Mouse (Mus musculus) Muller cell, postnatal 12 days (primary cell): ENCODE data around the gene Tpd52l1.
"Not testable (repeated sequence)": the region's sequence is repeated elsewhere in the genome, so short reads cannot be mapped to it uniquely, and the experiment has no call there.

Source experiments
- DNase-seq: peaks from one replicate; pipeline ENCODE4 v3.0.0-alpha.2; 2015; ENCODE audit errors: inconsistent ontology term

Gene Tpd52l1

DNA sequence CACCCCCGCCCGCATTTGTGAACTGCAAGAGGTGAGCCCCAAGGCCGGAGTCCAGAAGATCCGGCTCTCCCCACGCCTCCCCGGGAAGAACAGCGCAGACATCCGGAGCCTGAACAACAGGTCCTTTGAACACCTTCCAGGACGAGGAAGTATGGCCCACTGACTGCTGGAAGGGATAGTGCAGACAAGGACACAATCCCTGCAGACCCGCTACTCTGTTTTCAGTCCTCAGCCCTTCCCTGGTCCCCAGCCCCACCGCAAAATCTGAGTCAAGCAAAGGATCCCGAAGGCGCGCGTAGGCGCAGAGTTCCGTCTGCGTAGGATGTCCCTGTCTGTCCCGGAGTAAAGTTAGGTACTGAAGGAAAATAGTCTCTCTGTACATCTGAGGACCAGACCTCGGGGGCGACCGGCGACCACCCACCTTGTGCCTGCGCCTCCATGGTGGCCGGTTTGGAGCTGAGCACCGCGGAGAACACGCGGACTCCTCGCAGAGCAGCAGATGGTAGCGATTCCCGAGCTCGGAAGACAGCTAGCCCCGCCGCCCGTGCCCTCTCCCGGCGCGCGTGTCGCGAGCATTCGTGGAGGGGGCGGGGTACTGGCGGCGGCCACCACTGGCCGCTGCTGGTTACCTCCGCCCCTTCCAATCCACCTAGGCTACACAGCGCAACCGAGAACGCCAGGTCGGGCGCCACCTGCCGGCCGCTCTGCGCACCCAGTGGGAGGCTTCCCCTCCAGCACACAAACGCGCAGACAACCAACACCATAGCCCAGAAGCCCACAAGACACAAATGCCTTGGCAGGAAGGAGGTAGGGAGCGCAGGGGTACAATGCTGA, at the start of gene Tpd52l1:
TSS of gene Tpd52l1 (minus strand) at position 668 of the 834 bp plus-strand sequence.
- peak; percentile 92 for DNase-seq

DNA sequence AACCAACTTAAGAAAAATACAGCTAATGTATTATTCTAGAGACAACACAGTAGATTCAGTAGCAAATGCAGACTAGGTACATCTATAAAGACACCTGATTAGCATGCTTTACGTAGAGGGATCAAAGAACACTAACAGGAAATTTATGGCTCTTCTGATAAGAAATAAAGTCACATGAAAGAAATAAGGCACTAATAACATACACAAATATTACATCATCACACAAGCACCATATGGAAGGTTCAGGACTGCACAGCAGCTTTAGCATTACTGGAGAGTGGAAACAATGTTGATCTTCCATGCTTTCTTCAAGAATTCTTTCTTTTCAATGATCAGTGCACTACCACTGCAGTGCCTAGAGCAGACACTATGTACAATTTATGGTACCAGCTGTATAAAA, 48.5 kb upstream of the Tpd52l1 start:
- no peak for DNase-seq

DNA sequence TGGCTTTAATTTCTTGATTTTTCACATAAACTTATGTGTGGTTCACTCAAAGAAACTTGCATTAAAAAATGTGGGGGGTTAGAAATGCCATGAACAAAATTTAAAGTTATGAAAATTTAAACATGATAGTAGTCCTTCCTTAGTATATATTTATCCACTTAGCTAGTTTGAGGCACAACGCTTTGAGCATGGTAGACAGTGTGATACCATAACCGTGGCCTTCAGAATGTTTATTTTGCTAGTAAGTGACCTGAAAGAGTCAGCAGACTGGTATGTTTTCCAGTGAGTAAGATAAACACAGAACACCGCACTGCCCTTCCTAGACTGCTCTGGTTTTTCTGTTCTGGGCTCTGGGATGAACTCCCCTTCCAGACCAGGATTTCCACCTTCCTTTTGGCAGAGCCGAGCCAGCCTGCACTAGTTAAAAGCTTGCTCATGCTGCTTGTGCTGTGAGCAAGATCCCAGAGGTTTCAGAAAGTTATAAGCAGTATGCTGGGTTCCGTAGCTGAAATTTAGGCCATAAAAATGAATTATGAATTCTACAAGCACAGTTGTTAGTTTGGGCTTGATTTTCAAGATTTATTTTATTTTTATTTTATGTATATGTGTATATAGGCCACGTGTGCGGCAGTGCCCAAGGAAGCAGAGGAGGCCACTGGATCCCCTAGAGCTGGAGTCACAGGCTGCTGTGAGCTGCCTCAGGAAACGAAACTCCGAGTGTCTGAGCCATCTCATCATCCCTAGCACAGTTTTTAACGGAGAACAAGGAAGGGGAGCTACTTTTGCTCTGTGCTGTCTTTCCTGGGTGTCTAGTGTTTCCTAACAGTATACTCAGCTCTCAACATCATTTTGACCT, 21.5 kb upstream of the Tpd52l1 start:
- DNase-seq, result peak; percentile 25

DNA sequence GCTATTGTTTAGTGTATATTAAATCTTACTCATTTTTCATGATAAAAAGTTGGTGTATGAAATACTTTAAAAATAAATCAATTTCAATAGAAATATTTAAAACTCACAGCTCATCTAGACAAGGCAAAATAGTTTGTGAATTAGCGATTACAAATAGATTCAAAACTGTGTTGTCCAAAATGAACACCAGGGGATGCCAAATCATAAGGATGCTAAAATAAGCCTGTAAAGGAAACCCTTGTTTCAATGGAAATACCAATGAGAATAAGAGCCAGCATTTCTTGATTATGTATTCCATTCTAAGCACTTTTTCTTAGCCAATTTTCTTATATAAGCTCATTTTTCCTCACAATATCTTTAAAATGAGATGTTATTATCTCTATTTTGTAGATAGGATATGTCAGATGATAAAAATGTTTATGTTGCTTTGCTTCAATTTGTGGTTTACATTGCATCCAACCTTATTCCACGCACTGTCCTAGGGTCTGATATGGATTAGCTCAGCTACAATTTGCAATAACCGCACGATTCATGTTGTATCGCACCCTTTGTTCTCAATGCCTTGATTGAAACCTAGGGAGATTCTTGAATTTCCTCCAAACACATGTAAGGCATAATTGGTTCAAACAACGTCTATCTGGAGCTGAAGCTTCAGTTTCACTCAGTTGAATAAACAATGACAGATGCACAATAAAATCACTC, 20.2 kb upstream of the Tpd52l1 start:
- peak; percentile 31 for DNase-seq

DNA sequence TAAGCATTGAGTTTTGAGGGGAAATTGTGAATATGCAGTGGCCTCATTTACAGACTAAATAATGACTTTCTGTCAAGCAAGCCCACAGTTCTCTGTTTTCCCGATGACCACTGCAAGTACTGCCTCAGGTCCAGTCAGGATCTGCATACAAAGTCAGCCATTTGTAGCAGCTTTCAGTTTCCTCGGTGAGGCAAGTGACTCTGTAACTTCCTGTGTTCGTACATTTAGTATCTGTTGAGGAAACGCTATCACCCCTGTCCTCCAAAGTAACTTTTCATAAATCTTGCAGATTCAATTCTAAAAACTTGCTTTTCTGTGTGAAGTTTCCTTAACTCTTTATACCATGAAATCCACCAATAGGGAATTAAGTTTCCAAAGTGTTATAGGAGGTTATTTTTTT, 19.7 kb upstream of the Tpd52l1 start:
- DNase-seq, result no peak

DNA sequence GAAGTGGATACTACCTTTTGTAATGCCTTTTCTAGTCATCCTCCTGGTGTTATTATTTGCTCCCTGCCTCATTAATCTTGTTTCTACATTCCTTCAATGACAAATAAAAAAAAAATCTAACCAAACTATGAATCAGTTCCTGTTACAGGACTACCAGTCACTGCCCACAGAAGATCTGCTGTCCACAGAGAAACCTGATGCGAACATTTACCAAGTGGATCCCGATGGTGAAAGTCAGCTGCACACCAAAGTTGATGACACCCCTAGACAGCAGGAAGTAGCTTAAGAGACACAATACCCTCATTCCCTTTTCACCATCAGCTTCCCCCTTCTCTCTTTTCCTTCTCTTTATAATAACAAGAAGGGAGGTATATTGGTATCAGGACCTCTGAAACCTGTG, 17.3 kb upstream of the Tpd52l1 start:
- DNase-seq, result no peak

DNA sequence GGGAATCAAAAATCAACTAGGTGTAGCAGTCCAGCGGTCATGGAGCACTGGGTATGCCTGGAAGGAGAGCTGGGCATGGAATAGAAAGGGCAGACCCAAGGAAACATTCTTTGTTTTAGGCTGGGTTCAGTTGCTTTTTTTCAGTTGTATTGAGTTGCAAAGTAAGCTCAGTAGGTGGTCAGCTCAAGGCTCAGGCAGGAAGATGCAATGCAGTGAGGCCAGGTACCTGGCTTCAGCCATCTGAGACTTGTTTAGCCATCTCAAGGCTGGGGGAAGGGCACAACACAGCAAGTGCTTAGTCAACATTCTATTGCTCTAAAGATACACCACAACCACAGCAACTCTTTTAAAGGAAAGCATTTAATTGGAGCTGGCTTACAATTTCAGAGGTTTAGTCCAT, 11.0 kb upstream of the Tpd52l1 start:
- no peak for DNase-seq

DNA sequence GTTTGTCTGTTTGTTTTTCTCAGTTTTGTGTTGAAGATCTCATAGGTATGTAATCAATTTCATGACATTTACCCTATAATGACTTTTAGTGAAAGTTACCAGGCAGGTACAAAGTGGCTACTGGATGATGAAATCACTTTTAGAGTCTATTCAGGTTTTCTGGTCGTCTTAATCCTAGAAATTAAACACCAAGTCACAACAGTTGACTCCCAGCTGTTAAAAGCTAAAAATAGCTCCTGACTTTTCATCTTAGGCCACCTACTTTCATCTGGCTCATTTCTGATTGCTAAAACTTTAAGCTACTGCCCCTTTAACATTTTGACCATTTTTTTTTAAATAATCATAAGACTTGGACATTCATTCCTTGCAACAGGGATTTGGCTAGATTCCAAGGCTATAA, 1.3 kb upstream of the Tpd52l1 start:
- no peak for DNase-seq

DNA sequence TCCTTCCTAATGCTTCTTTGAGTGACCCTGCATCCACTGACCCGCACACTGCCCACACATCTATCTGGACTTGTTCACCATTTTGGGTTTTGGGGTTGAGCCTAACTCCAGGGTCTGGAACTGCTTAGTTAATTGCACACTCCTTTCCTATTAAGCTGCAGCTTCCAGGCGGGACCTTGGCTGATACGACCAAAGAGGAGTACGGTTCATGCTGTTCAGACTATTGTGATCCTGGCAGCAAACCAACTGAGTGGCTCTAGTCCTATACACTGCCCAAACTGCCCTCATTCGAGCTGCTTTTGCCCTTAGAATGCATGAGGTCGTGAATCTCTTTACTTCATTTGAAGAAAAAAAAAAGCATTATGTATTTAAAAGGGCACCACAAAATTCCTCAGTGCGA, 1.6 kb downstream of the Tpd52l1 start:
- DNase-seq, result no peak

DNA sequence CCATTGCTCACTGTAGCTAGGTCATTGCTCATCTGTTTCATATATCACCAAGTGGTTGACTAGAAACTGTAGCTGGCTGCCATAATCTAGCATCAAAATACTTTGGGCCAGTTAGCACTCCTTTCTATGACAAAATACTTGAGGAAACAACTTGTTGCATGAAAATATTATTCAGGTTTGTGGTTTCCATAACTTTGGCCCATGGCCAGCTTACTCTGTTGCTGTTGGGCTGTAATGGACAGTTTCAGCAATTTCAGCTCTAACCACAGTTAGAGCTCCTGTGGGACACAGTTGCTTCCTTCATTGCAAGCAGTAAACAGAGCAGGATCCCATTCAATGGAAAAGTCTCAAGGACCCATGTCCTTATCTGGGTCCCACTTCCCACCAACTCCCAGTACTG, 4.3 kb downstream of the Tpd52l1 start:
- DNase-seq, result no peak

DNA sequence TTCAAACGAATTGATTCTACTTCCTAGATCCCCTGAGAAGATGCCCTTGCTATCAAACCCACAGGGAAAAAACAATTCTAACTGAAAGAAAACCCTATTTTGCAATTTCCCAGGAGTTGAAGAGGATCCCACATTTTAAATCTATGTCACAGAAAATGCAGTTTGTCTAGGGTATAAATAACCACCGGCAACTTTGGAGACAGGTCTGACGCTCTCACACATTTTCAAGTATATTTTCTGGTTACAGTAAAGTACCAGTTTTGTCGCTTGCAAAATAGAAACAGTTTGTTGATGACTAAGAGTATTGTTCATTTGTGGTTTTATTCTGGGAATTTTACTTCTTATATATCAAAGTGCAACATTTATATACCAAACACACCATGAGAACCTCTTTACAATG, 9.7 kb downstream of the Tpd52l1 start:
- DNase-seq, result no peak

DNA sequence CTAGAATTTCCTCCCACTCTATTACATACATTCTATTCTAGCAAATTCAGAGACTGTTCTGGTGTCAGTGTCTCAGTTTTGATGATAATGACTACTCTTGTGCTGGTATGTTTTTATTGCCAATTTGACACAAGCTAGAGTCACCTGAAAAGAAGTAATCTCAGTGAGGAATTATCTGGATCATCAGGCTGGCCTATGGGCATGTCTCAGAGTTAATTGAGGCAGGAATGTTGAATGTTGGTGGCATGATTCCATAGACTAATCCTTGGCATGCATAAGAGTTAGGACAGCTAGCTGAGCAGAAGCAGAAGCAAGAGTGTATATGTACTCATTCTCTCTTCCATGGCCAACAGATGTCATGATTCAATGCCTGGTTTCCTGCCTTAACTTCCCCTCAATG, 27.8 kb downstream of the Tpd52l1 start:
- DNase-seq, result no peak

DNA sequence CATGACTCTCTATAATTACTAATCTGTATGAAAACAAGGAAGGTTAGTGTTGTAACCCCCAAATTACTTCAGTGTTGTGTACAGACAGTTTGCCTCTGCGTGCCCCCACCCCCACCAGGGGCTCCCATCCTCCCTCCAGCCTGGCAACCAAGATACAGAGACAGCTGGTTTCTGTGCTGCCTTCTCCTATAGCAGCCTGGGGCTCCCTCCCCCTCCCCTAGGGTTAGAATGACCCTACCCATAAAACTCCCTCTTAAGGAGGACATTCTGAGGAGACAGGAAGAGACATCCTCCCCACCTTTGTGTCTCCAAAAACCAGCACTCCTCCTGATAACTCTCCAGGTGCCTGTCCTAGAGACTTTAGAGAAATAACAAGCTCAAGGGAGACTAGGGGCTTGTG, 52.8 kb downstream of the Tpd52l1 start:
- DNase-seq, result no peak

DNA sequence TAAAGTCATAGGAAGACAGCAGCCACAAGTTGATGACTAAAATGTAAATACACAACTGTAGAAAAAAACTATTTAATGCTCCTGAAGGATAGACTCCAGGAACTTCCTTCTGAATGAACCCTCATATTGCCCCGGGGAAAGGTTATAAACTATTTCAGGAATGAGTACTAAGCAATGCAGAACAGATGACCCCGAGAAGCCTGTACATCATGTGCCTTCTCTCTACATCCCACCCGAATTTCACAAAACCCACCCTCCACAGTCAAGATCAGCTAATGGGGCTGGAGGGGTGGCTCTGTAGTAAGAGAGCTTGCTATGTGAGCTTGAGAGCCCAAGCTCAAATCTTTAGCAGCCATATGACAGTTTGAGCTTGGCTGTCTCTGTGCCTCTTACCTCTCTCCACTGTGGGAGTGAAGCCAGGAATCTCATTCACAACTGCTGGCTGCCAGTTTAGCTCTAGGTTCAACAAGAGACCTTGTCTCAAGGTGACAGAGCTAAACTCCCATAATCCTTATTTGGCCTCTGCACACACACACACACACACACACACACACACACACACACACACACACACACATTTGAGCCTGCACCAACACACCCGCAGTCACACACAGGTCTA, 54.9 kb downstream of the Tpd52l1 start:
- no peak for DNase-seq

DNA sequence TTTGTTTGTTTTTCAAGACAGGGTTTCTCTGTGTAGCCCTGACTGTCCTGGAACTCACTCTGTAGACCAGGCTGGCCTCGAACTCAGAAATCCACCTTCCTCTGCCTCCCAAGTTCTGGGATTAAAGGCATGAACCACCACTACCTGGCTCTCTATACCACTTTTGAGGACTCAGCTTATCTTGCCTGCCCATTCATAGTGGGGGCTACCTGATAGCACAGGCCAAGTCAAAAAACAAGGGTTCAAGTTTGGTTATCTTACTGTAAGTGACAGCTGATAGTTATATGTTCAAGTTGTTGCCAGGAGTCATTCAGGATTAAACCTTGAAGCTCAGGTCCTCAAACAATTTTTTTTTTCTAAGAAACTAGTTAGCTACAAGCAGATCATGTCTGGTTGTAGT, 57.2 kb downstream of the Tpd52l1 start:
- not testable (repeated sequence) for DNase-seq

DNA sequence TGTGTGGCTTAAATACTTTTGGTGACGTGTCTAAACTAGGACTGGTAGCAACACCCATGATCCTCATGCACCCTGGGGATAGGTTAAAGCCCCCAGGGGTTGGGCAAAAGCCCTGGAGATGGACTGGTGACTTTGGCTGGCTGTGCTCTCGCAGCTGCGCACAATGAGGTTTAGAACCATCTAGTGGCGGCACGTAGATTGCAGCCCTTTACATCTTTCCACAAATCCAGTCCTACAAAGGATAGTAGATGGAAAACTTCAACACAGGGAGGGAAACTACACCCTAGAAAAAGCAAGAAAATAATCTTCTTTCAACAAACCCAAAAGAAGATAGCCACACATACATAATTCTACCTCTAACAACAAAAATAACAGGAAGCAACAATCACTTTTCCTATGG, 75.6 kb downstream of the Tpd52l1 start:
- DNase-seq, result not testable (repeated sequence)

DNA sequence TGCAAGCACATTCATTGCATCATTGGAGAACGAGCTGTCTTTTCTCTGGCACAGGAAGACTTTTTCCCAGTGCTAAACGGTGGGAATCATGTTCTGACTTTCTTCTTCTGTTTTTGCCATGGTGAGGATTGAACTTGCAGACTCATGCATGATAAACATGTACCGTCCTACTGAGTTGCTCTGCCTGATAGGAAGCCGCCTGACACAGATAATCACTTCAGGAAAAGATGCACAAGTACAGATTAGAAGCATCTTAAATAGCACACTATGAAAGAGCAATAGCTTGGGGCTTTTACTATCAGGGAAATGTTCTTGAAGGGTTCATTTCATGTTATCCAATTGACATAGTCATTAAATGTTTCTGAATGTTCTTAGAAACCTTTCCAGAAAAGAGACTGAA, 86.0 kb downstream of the Tpd52l1 start:
- peak; percentile 6 for DNase-seq

DNA sequence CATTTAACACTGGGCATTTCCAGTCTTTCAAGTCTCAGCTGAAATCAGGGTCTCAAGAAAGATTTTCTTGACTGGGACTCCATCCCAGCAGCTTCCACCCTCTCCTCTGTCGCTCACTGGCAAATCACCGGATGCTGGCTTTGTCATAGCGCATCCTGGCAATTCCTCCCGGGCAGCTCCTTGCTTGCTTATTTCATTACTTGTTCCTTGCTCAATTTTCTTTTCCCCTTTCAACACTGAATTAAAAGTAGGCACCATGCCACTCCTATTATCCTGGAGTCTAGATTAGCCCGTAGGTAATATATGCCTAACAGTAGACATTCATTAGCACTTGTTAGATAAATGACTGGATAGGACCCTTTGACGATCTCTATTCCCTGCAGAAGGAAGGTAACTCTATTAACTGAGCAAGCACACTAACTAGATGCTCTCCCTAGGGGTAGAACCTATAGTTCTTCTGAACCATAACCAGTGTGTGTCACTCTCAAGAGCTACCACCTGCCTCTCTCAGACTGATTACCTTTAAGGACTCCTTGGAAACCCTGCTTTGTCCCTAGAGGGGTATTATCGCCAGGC, 90.8 kb downstream of the Tpd52l1 start:
- DNase-seq, result no peak

DNA sequence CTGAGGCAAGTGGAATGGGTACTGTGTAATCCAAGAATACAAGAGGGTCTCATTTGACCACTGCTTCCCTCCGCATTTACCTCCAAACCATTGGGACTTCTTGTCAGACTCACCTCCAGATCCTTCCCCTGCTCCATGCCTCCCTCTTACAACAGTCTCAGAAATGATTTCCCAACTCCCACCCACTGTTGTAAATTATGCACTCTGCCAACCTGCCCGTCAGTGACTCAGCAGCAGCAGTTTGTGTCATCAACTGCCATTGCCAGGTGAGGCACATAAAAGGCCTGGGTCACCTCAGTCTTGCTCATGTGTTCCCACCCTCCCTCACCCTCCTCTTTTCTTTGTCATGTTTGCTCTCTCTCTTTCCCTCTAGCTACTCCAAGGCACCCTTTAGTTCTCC, 91.6 kb downstream of the Tpd52l1 start:
- DNase-seq, result no peak

DNA sequence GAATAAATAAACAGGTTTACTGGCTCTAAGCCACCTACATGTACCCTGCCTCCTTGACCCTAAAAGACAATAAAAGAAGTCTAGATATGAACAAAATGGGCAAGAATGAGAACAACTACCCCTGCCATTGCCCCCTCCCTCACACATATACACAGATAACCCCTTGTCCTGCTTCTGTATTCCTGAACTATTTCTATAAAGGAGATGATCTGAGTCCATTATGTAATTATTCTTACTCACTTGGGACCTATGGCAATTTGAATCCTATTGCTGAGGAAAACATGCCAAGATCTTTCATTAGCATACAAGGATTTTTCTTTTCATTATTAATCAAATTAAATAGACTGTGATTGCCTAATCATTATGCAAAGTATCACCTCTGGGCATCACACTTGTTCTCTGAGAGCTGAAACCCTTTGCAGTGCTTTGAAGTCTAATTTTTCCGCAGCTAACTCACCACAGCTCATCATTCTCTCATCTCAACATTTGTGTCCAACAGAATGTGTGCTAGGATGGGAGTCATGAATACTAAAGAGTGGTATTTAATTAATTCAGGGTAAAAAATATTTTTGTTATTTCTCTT, 92.8 kb downstream of the Tpd52l1 start:
- no peak for DNase-seq

DNA sequence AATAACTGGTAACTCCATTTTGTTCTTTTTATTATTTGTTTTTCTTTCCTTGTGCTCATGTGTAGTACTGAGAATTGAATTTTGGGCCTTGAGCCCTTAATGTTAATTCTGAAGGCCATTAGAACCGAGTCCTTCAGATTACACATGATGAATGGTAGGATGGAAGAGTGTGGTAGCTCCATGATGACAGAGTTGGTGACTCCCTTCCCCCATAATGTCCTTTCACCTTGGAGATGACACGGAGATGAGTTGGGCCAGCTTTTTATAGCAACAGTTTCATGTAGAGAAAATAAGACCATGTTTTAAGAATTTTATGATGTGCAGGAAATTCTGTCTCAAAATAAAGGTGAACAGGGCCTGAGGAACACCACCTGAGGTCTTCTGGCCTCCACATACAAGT, 94.7 kb downstream of the Tpd52l1 start:
- DNase-seq, result no peak
